Mouse (Mus musculus): Measurements from ENCODE around the gene Mgat5b.

Gene Mgat5b

GRCm38 (mm10) chr11:116917361-116917760 is 1.3 kb upstream of the Mgat5b start:
- no peak for DNase-seq (ENCODE audit: low read depth, low spot score)

- DNase-seq (ENCODE audit: low read depth, low spot score) = no peak
These were observed 740 bp downstream of the Mgat5b start for GRCm38 (mm10) chr11:116919186-116920020.

- no peak for DNase-seq (ENCODE audit: low read depth, low spot score)
These were observed 2.1 kb downstream of the Mgat5b start for GRCm38 (mm10) chr11:116920746-116921145.

- no peak for DNase-seq (ENCODE audit: low read depth, low spot score)
These were observed 3.4 kb downstream of the Mgat5b start for GRCm38 (mm10) chr11:116922058-116922457.

GRCm38 (mm10) chr11:116928031-116928430 is 9.4 kb downstream of the Mgat5b start:
- no peak for DNase-seq (ENCODE audit: low read depth, low spot score)

GRCm38 (mm10) chr11:116934862-116935261 is 16.2 kb downstream of the Mgat5b start:
- DNase-seq (ENCODE audit: low read depth, low spot score) = no peak

GRCm38 (mm10) chr11:116935354-116935753 is 16.7 kb downstream of the Mgat5b start:
- no peak for DNase-seq (ENCODE audit: low read depth, low spot score)

- no peak for DNase-seq (ENCODE audit: low read depth, low spot score)
These were observed 17.3 kb downstream of the Mgat5b start for GRCm38 (mm10) chr11:116935917-116936316.

- DNase-seq (ENCODE audit: low read depth, low spot score) = no peak
These were observed 18.5 kb downstream of the Mgat5b start for GRCm38 (mm10) chr11:116937141-116937540.

GRCm38 (mm10) chr11:116940088-116940855 is 21.6 kb downstream of the Mgat5b start:
- no peak for DNase-seq (ENCODE audit: low read depth, low spot score)

- no peak for DNase-seq (ENCODE audit: low read depth, low spot score)
These were observed 25.7 kb downstream of the Mgat5b start for GRCm38 (mm10) chr11:116944346-116944745.

GRCm38 (mm10) chr11:116949832-116950231 is 31.2 kb downstream of the Mgat5b start:
- no peak for DNase-seq (ENCODE audit: low read depth, low spot score)

GRCm38 (mm10) chr11:116951429-116951828 is 32.8 kb downstream of the Mgat5b start:
- DNase-seq (ENCODE audit: low read depth, low spot score) = no peak

GRCm38 (mm10) chr11:116954231-116955118 is 35.8 kb downstream of the Mgat5b start:
- DNase-seq (ENCODE audit: low read depth, low spot score) = peak; percentile 26

GRCm38 (mm10) chr11:116958601-116959000 is 39.9 kb downstream of the Mgat5b start:
- no peak for DNase-seq (ENCODE audit: low read depth, low spot score)

- DNase-seq (ENCODE audit: low read depth, low spot score) = no peak
These were observed 46.4 kb downstream of the Mgat5b start for GRCm38 (mm10) chr11:116965061-116965460.

- no peak for DNase-seq (ENCODE audit: low read depth, low spot score)
These were observed 47.3 kb downstream of the Mgat5b start for GRCm38 (mm10) chr11:116965961-116966360.

GRCm38 (mm10) chr11:116968586-116968985 is 49.9 kb downstream of the Mgat5b start:
- DNase-seq (ENCODE audit: low read depth, low spot score) = no peak

GRCm38 (mm10) chr11:116969498-116969897 is 50.8 kb downstream of the Mgat5b start:
- no peak for DNase-seq (ENCODE audit: low read depth, low spot score)

GRCm38 (mm10) chr11:116970847-116971246 is 52.2 kb downstream of the Mgat5b start:
- DNase-seq (ENCODE audit: low read depth, low spot score) = no peak

- DNase-seq (ENCODE audit: low read depth, low spot score) = no peak
These were observed 54.2 kb downstream of the Mgat5b start for GRCm38 (mm10) chr11:116972828-116973227.

- DNase-seq (ENCODE audit: low read depth, low spot score) = no peak
These were observed 54.8 kb downstream of the Mgat5b start for GRCm38 (mm10) chr11:116973508-116973907.

Measured in brain, embryonic 18.5 days (tissue).